Mouse (Mus musculus) brain, embryonic 14.5 days (tissue): Measurements from ENCODE around the gene Tmem100.

Experiments
- CTCF ChIP-seq: fragments of 200-500 bp; IDR thresholded peaks from 2 replicates; pipeline ENCODE4 v1.5.1; 2012; ENCODE audit warnings: inconsistent platforms, mild to moderate bottlenecking, moderate library complexity, borderline replicate concordance; ENCODE audit not compliant: insufficient read depth, insufficient read length; ENCODE audit errors: extremely low read depth
- POLR2A ChIP-seq: fragments of 200-500 bp; IDR thresholded peaks from 2 replicates; pipeline ENCODE4 v1.6.1; 2012; ENCODE audit warnings: mild to moderate bottlenecking, inconsistent platforms, borderline replicate concordance; ENCODE audit not compliant: poor library complexity, insufficient read depth, insufficient read length, severe bottlenecking; ENCODE audit errors: extremely low read depth

- TF ChIP-seq CTCF (no peak), POLR2A (no peak)
These were observed 14.3 kb downstream of the Tmem100 start for GRCm38 (mm10) chr11:90044459-90044858.
